Mouse (Mus musculus) neutrophil, adult 5-6 weeks (primary cell): ENCODE results near the gene Gm10192. TPM values are rescaled to one million over a fixed set of nuclear protein-coding genes. Genes with fewer than 3 reads are reported as not detected.
"Not testable (repeated sequence)": the region's sequence is repeated elsewhere in the genome, so short reads cannot be mapped to it uniquely, and the experiment has no call there.

Experiments used
- ATAC-seq: fragments of 151-379, 151-347 bp; 2 replicates; pipeline ENCODE4 v1.8.0; 2017; ENCODE audit warnings: mild to moderate bottlenecking, moderate TSS enrichment; ENCODE audit not compliant: insufficient number of reproducible peaks, poor library complexity, low FRiP score, severe bottlenecking; ENCODE audit errors: extremely low read depth
- total RNA-seq: library from RNA; stranded (forward); fragments of 200-1000 nt; gene quantifications from 2 replicates; pipeline ENCODE4 v1.2.3, GENCODE M21; 2017

Gene Gm10192
- not detected in 2 replicates for total RNA-seq

GRCm38 (mm10) chr4:97183066-97183465 is at the start of gene Gm10192:
Gm10192 (minus strand) TSS chr4:97183166.
- ATAC-seq: not testable (repeated sequence)

- ATAC-seq: no peak
These were observed 47.6 kb upstream of the Gm10192 start for GRCm38 (mm10) chr4:97230411-97231104.

GRCm38 (mm10) chr4:97219701-97220100 is 36.7 kb upstream of the Gm10192 start:
- no peak for ATAC-seq

- ATAC-seq: no peak
These were observed 34.9 kb upstream of the Gm10192 start for GRCm38 (mm10) chr4:97217906-97218305.

GRCm38 (mm10) chr4:97212514-97212913 is 29.5 kb upstream of the Gm10192 start:
- no peak for ATAC-seq

- not testable (repeated sequence) for ATAC-seq
These were observed 20.0 kb upstream of the Gm10192 start for GRCm38 (mm10) chr4:97202986-97203385.

GRCm38 (mm10) chr4:97193176-97193575 is 10.2 kb upstream of the Gm10192 start:
- ATAC-seq: no peak

GRCm38 (mm10) chr4:97192601-97193000 is 9.6 kb upstream of the Gm10192 start:
- ATAC-seq: no peak

- no peak for ATAC-seq
These were observed 2.6 kb downstream of the Gm10192 start for GRCm38 (mm10) chr4:97180396-97180795.

GRCm38 (mm10) chr4:97156841-97157345 is 26.1 kb downstream of the Gm10192 start:
- no peak for ATAC-seq

GRCm38 (mm10) chr4:97156084-97156483 is 26.9 kb downstream of the Gm10192 start:
- no peak for ATAC-seq

GRCm38 (mm10) chr4:97153554-97153953 is 29.4 kb downstream of the Gm10192 start:
- no peak for ATAC-seq

- no peak for ATAC-seq
These were observed 40.5 kb downstream of the Gm10192 start for GRCm38 (mm10) chr4:97142484-97142883.
